Mouse (Mus musculus) myocyte (in vitro differentiated cells): ENCODE measurements around the gene Calr4. TPM values are rescaled to one million over a fixed set of nuclear protein-coding genes. Genes with fewer than 3 reads are reported as not detected.

Experiments
- H3K27me3 ChIP-seq: one replicate; pipeline ENCODE4 v1.6.1; 2011; ENCODE audit not compliant: control insufficient read depth, insufficient read depth, insufficient read length
- H3K36me3 ChIP-seq: one replicate; pipeline ENCODE4 v1.6.1; 2011; ENCODE audit not compliant: control insufficient read depth, insufficient read depth
- H3K4me2 ChIP-seq: one replicate; pipeline ENCODE4 v1.6.1; 2011; ENCODE audit warnings: low read depth, control low read depth
- H3K4me3 ChIP-seq: one replicate; pipeline ENCODE4 v1.5.1; 2011; ENCODE audit warnings: mild to moderate bottlenecking, control low read depth, moderate library complexity
- H3K79me2 ChIP-seq: one replicate; pipeline ENCODE4 v1.6.1; 2011; ENCODE audit not compliant: control insufficient read depth, insufficient read depth
- H3ac ChIP-seq: one replicate; pipeline ENCODE4 v1.6.1; 2011; ENCODE audit not compliant: control insufficient read depth, insufficient read length
- CEBPB ChIP-seq: IDR thresholded peaks from 2 replicates; pipeline ENCODE4 v1.6.1; 2011; ENCODE audit warnings: mild to moderate bottlenecking, moderate library complexity; ENCODE audit not compliant: poor library complexity, insufficient read depth, severe bottlenecking
- E2F4 ChIP-seq: IDR thresholded peaks from one replicate; pipeline ENCODE4 v1.6.1; 2011; ENCODE audit warnings: mild to moderate bottlenecking, control low read depth, moderate library complexity; ENCODE audit not compliant: insufficient read depth
- MAX ChIP-seq: IDR thresholded peaks from one replicate; pipeline ENCODE4 v1.6.1; 2011; ENCODE audit warnings: low read depth, mild to moderate bottlenecking, control low read depth
- MYOD1 ChIP-seq, 3 experiments: IDR thresholded peaks; one replicate each; pipeline ENCODE4 v1.6.1; 2011; ENCODE audit warnings: control low read depth in 2 of 3, low read depth in 2 of 3, mild to moderate bottlenecking in 2 of 3, moderate library complexity in 1 of 3; ENCODE audit not compliant: insufficient read length in 2 of 3, control insufficient read depth in 1 of 3
- MYOG ChIP-seq, 3 experiments: IDR thresholded peaks; one replicate each; pipeline ENCODE4 v1.6.1; 2011; ENCODE audit warnings: control low read depth in 2 of 3, low read depth in 2 of 3, mild to moderate bottlenecking in 2 of 3; ENCODE audit not compliant: insufficient read length in 2 of 3, control insufficient read depth in 1 of 3, insufficient read depth in 1 of 3
- POLR2A ChIP-seq: IDR thresholded peaks from one replicate; pipeline ENCODE4 v1.6.1; 2011; ENCODE audit warnings: low read depth, mild to moderate bottlenecking, control low read depth, moderate library complexity; ENCODE audit not compliant: insufficient read length
- POLR2AphosphoS2 ChIP-seq: IDR thresholded peaks from one replicate; pipeline ENCODE4 v1.6.1; 2011; ENCODE audit warnings: low read depth, control low read depth; ENCODE audit not compliant: insufficient read length
- REST ChIP-seq: IDR thresholded peaks from one replicate; pipeline ENCODE4 v1.6.1; 2011; ENCODE audit warnings: mild to moderate bottlenecking, control low read depth, moderate library complexity; ENCODE audit not compliant: insufficient read depth, insufficient read length
- SRF ChIP-seq: IDR thresholded peaks from one replicate; pipeline ENCODE4 v1.6.1; 2011; ENCODE audit warnings: low read depth; ENCODE audit not compliant: control insufficient read depth, insufficient read length
- TCF12 ChIP-seq: IDR thresholded peaks from one replicate; pipeline ENCODE4 v1.6.1; 2011; ENCODE audit warnings: mild to moderate bottlenecking, control low read depth; ENCODE audit not compliant: poor library complexity, insufficient read depth, severe bottlenecking
- TCF3 ChIP-seq: IDR thresholded peaks from one replicate; pipeline ENCODE4 v1.6.1; 2011; ENCODE audit warnings: low read depth, control low read depth; ENCODE audit not compliant: insufficient read length
- USF1 ChIP-seq: IDR thresholded peaks from one replicate; pipeline ENCODE4 v1.6.1; 2011; ENCODE audit warnings: low read depth, mild to moderate bottlenecking, control low read depth, moderate library complexity
- polyA plus RNA-seq: library from polyadenylated mRNA; unstranded; fragments of >200 nt; fragmentation: generic; extraction: Trizol; gene quantifications from one replicate; pipeline ENCODE4 v1.2.1, GENCODE M21; 2012; ENCODE audit warnings: missing spikeins

Calr4 gene
- polyA plus RNA-seq, 1 experiment: 0.34 TPM

DNA sequence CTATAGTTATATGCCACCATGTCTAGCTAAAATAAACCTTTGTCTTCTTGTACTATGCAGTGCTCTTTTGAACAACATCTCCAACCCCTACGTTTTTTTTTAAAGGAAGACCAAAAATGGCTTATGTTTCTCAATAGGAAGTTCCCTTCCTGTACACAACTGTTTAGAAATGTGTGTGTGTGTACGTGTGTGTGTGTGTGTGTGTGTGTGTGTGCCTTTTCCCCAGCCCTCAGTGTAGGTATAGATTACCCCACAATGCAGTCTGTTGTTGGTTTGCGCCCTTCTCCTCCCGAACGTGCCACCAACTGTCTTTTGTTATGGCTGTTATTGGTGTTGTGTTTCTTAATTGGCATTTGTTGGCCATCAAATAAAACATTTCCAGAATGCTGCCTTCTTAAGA is 26.8 kb upstream of the Calr4 start:
- Histone ChIP-seq H3ac (no peak overlapping the region), H3K79me2 (no peaks in the 10 kb centered on the region), H3K4me3 (no peak overlapping the region), H3K4me2 (no peak overlapping the region), H3K36me3 (no peaks in the 10 kb centered on the region), H3K27me3 (no peaks in the 10 kb centered on the region)
- TF ChIP-seq POLR2A (no peak), MYOG (IDR thresholded peaks at IDR 0.05; ENCODE audit: control insufficient read depth in 1 of 3, insufficient read depth in 1 of 3, insufficient read length in 2 of 3, low read depth in 2 of 3) (no peak), TCF3 (no peak), E2F4 (no peak)

DNA sequence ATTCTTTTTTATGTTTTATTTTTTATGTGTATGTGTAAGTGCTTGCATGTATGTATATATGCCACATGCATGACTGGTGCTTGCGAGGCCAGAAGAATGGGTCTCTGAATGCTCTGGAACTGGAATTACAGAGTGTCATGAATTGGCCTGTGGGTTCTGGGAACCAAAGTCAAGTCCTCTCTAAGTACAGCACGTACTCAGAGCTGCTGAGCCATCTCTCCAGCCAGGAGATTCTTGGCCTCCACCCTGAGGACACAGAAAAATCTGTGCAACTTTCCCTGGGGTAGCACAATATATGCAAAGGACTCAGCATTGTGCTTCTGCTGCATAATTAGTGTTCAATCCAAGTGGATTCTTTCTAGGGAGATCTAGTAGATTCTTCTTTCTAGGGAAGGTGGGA is 24.0 kb upstream of the Calr4 start:
- H3K36me3 ChIP-seq: no peaks in the 10 kb centered on the region
- no peaks in the 10 kb centered on the region for H3K79me2 ChIP-seq
- no peaks in the 10 kb centered on the region for H3K27me3 ChIP-seq
- H3K4me2 ChIP-seq: no peak overlapping the region
- no peak overlapping the region for H3K4me3 ChIP-seq
- TF ChIP-seq POLR2A: no peak
- no peak for TF ChIP-seq TCF3
- no peak for TF ChIP-seq MYOD1 (IDR thresholded peaks at IDR 0.05; ENCODE audit: control insufficient read depth in 1 of 3, insufficient read length in 2 of 3, low read depth in 2 of 3)
- TF ChIP-seq SRF: no peak
- TF ChIP-seq MYOG (IDR thresholded peaks at IDR 0.05; ENCODE audit: control insufficient read depth in 1 of 3, insufficient read depth in 1 of 3, insufficient read length in 2 of 3, low read depth in 2 of 3): no peak
- TF ChIP-seq CEBPB: no peak
- no peak for TF ChIP-seq USF1
- TF ChIP-seq REST: no peak
- TF ChIP-seq POLR2AphosphoS2: no peak
- no peak for TF ChIP-seq TCF12
- no peak for TF ChIP-seq MAX
- no peak for TF ChIP-seq E2F4
- no peak overlapping the region for H3ac ChIP-seq

DNA sequence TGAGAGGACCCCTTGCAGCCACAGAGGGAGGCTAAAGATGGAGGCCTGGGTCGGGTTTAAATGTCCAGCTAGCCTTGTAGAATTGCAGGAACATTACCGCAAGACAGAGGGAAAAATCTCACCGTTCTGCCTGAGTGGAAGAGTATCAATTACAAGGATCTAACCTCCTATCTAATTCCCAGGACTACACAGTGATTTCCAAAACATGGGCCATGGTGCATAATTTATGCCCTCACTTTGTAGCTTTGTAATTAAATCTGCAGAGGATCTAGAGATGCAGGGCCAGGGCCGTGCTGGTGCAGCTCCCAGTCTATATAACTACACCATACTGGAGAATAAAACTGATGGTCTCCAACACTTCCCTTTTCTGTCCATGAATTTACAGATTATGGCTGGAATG is 23.4 kb upstream of the Calr4 start:
- Histone ChIP-seq H3K36me3 (no peaks in the 10 kb centered on the region), H3K4me3 (no peak overlapping the region), H3K79me2 (no peaks in the 10 kb centered on the region), H3ac (no peak overlapping the region), H3K27me3 (no peaks in the 10 kb centered on the region), H3K4me2 (no peak overlapping the region)
- TF ChIP-seq TCF12 (no peak), CEBPB (no peak), REST (no peak), POLR2A (no peak), E2F4 (no peak), USF1 (no peak), SRF (no peak), MAX (no peak), MYOG (IDR thresholded peaks at IDR 0.05; ENCODE audit: control insufficient read depth in 1 of 3, insufficient read depth in 1 of 3, insufficient read length in 2 of 3, low read depth in 2 of 3) (no peak), TCF3 (no peak), MYOD1 (IDR thresholded peaks at IDR 0.05; ENCODE audit: control insufficient read depth in 1 of 3, insufficient read length in 2 of 3, low read depth in 2 of 3) (no peak), POLR2AphosphoS2 (no peak)

DNA sequence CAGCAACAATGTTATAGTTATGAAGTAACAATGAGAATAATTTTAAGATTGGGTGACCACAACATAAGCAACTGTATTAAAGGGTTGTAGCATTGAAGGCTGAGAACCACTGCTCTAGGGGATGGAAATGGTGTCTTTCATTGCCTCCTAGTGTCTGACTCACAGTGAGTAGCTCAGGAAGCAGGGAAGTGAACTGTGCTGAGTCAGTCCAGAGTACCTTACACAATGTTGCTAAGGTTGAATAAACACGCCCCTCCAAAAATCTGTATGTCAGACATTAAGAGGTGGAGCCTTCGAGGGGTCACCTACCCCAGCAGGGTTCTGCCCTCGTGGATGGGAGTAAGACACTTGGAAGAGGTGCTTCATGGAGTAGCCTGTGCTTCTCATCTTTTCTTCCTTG is 20.3 kb upstream of the Calr4 start:
- no peak for TF ChIP-seq MAX
- no peak for TF ChIP-seq REST
- no peak for TF ChIP-seq MYOD1 (IDR thresholded peaks at IDR 0.05; ENCODE audit: control insufficient read depth in 1 of 3, insufficient read length in 2 of 3, low read depth in 2 of 3)
- TF ChIP-seq CEBPB: no peak
- TF ChIP-seq E2F4: no peak
- no peak for TF ChIP-seq SRF
- TF ChIP-seq USF1: no peak
- no peak for TF ChIP-seq POLR2A
- no peak overlapping the region for H3K4me2 ChIP-seq
- no peaks in the 10 kb centered on the region for H3K27me3 ChIP-seq
- no peaks in the 10 kb centered on the region for H3K79me2 ChIP-seq
- no peaks in the 10 kb centered on the region for H3K36me3 ChIP-seq
- H3ac ChIP-seq: no peak overlapping the region
- H3K4me3 ChIP-seq: no peak overlapping the region

DNA sequence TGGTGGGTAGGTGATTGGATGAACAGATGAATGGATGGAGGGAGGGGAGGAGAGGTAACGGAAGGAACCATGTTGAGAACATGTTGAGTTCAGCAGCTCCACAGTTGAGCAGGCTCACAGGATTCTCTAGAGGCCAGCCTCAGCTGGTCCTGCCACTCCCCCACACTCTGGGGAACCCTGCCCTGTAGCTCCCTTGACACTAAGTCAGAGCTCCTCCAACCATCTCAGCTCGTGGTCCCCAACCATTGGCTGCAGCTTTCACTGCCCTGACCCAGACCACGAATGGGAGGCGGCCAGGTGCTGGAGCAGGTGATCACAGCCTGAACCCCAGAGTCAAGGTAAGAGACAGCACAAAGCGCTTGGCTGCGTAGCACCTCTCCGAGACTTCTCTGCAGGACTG is 16.3 kb upstream of the Calr4 start:
- Histone ChIP-seq H3K4me3 (no peak overlapping the region), H3ac (no peak overlapping the region), H3K79me2 (no peaks in the 10 kb centered on the region), H3K27me3 (no peaks in the 10 kb centered on the region), H3K36me3 (no peaks in the 10 kb centered on the region), H3K4me2 (no peak overlapping the region)
- TF ChIP-seq USF1 (no peak), SRF (no peak), MYOD1 (IDR thresholded peaks at IDR 0.05; ENCODE audit: control insufficient read depth in 1 of 3, insufficient read length in 2 of 3, low read depth in 2 of 3) (no peak), MYOG (IDR thresholded peaks at IDR 0.05; ENCODE audit: control insufficient read depth in 1 of 3, insufficient read depth in 1 of 3, insufficient read length in 2 of 3, low read depth in 2 of 3) (no peak), POLR2AphosphoS2 (no peak), TCF12 (no peak), E2F4 (no peak), TCF3 (no peak)
